Mouse (Mus musculus) testis, adult 2 months (tissue): ENCODE results near the gene Ncapd3.

Experiments used
- CTCF ChIP-seq: fragments of 200-500 bp; IDR thresholded peaks from 2 replicates; pipeline ENCODE4 v1.5.1; 2012; ENCODE audit warnings: low read depth, mild to moderate bottlenecking, inconsistent platforms, low read length, moderate library complexity; ENCODE audit not compliant: control insufficient read depth, insufficient read depth, insufficient replicate concordance
- POLR2A ChIP-seq: fragments of 200-500 bp; IDR thresholded peaks from 2 replicates; pipeline ENCODE4 v1.6.1; 2012; ENCODE audit warnings: low read depth, mild to moderate bottlenecking, inconsistent platforms, low read length, moderate library complexity; ENCODE audit not compliant: control insufficient read depth

DNA sequence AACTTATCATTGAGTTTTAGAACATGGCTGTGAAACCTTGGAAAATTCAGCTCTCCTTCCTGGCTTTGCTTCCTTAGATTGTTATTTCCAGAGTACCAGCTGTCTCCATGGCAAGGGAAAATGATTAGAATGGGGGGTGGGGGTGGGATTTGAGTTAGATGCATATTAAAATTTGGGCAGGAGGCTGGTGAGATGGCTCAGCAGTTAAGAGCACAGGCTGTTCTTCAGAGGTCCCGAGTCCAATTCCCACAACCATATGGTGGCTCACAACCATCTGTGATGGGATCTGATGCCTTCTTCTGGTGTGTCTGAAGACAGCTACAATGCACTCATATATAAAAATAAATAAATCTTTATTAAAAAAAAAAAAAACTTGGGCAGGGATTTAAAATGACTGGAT is 24.0 kb upstream of the Ncapd3 start:
- no peak for TF ChIP-seq CTCF
- no peak for TF ChIP-seq POLR2A
